Mouse (Mus musculus) C2C12 (cell line): Measurements from ENCODE around the gene Sox13. TPM values are rescaled to one million over a fixed set of nuclear protein-coding genes. Genes with fewer than 3 reads are reported as not detected.

Experiments used
- H3K27me3 ChIP-seq: one replicate; pipeline ENCODE4 v1.6.1; 2011; ENCODE audit not compliant: control insufficient read depth, insufficient read depth, insufficient read length
- H3K36me3 ChIP-seq: one replicate; pipeline ENCODE4 v1.6.1; 2011; ENCODE audit not compliant: control insufficient read depth, insufficient read depth
- H3K4me3 ChIP-seq: one replicate; pipeline ENCODE4 v1.5.1; 2011; ENCODE audit warnings: mild to moderate bottlenecking, control low read depth; ENCODE audit not compliant: poor library complexity, insufficient read depth, severe bottlenecking
- H3K79me2 ChIP-seq: one replicate; pipeline ENCODE4 v1.6.1; 2011; ENCODE audit not compliant: control insufficient read depth, insufficient read depth
- H3K79me3 ChIP-seq: one replicate; pipeline ENCODE4 v1.6.1; 2011; ENCODE audit warnings: low read depth, control low read depth
- H3ac ChIP-seq: one replicate; pipeline ENCODE3; 2011; ENCODE audit warnings: low read depth; ENCODE audit not compliant: control insufficient read depth, insufficient read length
- CEBPB ChIP-seq: IDR thresholded peaks from one replicate; pipeline ENCODE4 v1.6.1; 2011; ENCODE audit warnings: low read depth, mild to moderate bottlenecking, control low read depth, moderate library complexity
- CTCF ChIP-seq: IDR thresholded peaks from one replicate; pipeline ENCODE4 v1.5.1; 2011; ENCODE audit not compliant: control insufficient read depth, insufficient read depth, insufficient read length
- FOSL1 ChIP-seq: IDR thresholded peaks from one replicate; pipeline ENCODE4 v1.8.0; 2011; ENCODE audit warnings: mild to moderate bottlenecking, low read length; ENCODE audit not compliant: poor library complexity, insufficient read depth, severe bottlenecking
- MAX ChIP-seq: IDR thresholded peaks from one replicate; pipeline ENCODE4 v1.6.1; 2011; ENCODE audit warnings: mild to moderate bottlenecking, control low read depth
- MYOD1 ChIP-seq: IDR thresholded peaks from one replicate; pipeline ENCODE4 v1.6.1; 2011; ENCODE audit warnings: low read depth; ENCODE audit not compliant: control insufficient read depth, insufficient read length
- MYOG ChIP-seq: IDR thresholded peaks from one replicate; pipeline ENCODE4 v1.6.1; 2011; ENCODE audit not compliant: control insufficient read depth, insufficient read length; ENCODE audit errors: extremely low read depth
- USF1 ChIP-seq: IDR thresholded peaks from one replicate; pipeline ENCODE4 v1.6.1; 2011; ENCODE audit warnings: low read depth, mild to moderate bottlenecking, control low read depth, moderate library complexity
- polyA plus RNA-seq: library from polyadenylated mRNA; unstranded; fragments of >200 nt; fragmentation: generic; extraction: Trizol; gene quantifications from one replicate; pipeline ENCODE4 v1.2.1, GENCODE M21; 2012; ENCODE audit warnings: missing spikeins

Gene Sox13
- polyA plus RNA-seq, 1 experiment: 0.26 TPM

DNA sequence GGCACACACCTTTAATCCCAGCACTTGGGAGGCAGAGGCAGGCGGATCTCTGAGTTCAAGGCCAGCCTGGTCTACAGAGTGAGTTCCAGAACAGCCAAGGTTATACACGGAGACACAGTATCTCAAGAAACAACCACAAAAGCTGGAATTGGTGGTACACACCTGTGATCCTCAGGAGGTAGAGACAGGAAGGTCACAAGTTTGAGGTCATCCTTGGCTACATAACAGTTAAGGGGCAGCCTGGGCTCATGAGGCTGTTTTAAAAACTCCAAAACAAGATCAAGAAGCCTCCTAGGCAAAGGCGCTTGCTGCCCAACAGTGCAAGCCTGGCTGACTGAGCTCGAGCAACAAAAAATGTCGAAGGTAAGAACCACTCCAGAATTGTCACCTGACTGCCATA is 27.5 kb downstream of the Sox13 start:
- Histone ChIP-seq H3K79me3 (no peaks in the 10 kb centered on the region), H3K79me2 (no peaks in the 10 kb centered on the region), H3K27me3 (no peaks in the 10 kb centered on the region), H3K4me3 (no peak overlapping the region), H3ac (no peak overlapping the region), H3K36me3 (no peaks in the 10 kb centered on the region)
- TF ChIP-seq MAX (no peak), FOSL1 (no peak), CEBPB (no peak), CTCF (no peak), USF1 (no peak), MYOG (no peak), MYOD1 (no peak)

DNA sequence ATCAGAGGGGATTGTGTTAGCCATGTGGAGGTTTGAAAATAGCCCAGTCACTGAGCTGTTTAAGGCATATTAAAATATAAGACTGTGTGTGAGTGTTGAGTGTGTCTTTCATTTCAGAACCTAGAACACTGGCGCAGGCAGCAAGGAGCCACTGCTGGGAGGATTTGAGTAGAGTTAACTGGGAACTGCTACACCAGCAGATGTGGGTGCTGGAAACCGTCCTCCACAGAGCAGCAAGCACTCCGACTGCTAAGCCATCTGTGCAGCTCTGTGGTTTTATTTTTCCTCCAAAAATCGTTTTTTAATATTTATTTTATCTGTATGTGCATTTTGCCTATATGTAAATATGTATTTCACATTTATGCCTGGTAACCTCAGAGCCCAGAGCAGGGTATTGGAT is 29.5 kb downstream of the Sox13 start:
- TF ChIP-seq MAX: no peak
- no peak for TF ChIP-seq MYOD1
- TF ChIP-seq MYOG: no peak
- Histone ChIP-seq H3K27me3 (no peaks in the 10 kb centered on the region), H3K79me3 (no peaks in the 10 kb centered on the region), H3K4me3 (no peak overlapping the region), H3K36me3 (no peaks in the 10 kb centered on the region), H3K79me2 (no peaks in the 10 kb centered on the region), H3ac (no peak overlapping the region)

DNA sequence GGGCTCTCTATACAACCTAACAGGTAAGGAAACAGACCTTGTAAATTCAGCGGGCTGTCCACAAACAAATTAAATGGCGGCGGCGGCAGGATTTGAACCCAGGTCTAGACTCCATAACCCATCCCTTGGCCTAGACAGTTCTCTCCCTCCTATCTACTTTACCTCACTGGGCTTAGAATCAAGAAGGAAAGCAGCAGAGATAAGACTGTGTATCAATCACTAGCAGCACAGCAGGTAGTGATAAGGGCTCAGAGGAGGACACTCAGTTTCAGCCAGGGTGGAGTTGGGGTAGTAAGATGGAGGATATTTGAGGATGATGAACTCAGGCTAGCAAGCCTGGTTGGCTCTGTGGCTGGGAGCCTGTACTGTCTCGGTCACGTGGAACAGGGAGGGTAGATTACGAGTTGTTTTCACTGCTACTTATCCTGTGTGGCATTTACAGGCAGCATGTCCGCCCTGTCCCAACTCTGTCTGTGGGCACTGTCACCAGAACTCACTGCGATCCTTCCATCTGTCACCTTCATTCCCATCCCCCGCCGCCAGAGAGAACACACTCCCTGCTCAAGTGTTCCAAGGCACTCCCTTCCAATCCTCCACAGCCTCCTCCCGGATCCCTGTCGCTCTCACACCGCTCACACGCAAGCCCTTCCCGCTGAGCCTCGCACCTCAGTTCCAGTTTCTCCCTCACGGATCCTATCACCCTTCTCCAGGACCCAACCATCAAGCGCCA is 36.5 kb downstream of the Sox13 start:
- Histone ChIP-seq H3K79me3 (no peaks in the 10 kb centered on the region), H3K27me3 (peaks cover 20% of the 10 kb centered on the region), H3ac (no peak overlapping the region), H3K79me2 (no peaks in the 10 kb centered on the region), H3K4me3 (no peak overlapping the region), H3K36me3 (no peaks in the 10 kb centered on the region)
- TF ChIP-seq CEBPB: no peak
- no peak for TF ChIP-seq CTCF
- no peak for TF ChIP-seq MYOD1
- no peak for TF ChIP-seq MAX
- no peak for TF ChIP-seq USF1
- no peak for TF ChIP-seq MYOG
- TF ChIP-seq FOSL1: no peak

DNA sequence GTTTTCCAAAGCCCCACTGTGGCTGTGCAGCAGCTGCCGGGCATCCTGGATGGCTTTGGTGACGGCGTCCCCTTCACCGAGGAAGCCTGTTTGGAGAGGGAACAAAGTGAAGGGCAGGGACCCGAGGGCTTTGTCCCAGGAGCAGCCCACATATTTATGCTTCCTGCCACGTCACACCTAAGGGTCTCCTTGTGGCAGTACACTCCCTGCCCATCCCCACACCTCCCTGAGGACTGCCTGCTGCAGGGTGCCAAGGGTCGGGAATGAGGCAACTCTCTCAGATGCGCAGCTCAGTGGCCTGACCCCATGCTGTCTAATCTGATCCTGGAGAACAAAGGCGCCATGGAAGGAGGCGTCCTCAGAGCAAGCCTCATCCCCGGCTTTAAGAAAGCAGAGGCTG is 38.0 kb downstream of the Sox13 start:
- Histone ChIP-seq H3K79me2 (no peaks in the 10 kb centered on the region), H3K27me3 (peaks cover 20% of the 10 kb centered on the region), H3K4me3 (no peak overlapping the region), H3K36me3 (no peaks in the 10 kb centered on the region), H3ac (no peak overlapping the region), H3K79me3 (no peaks in the 10 kb centered on the region)
- TF ChIP-seq CTCF (no peak), FOSL1 (no peak), MAX (no peak), MYOG (no peak), CEBPB (no peak), USF1 (no peak), MYOD1 (no peak)

DNA sequence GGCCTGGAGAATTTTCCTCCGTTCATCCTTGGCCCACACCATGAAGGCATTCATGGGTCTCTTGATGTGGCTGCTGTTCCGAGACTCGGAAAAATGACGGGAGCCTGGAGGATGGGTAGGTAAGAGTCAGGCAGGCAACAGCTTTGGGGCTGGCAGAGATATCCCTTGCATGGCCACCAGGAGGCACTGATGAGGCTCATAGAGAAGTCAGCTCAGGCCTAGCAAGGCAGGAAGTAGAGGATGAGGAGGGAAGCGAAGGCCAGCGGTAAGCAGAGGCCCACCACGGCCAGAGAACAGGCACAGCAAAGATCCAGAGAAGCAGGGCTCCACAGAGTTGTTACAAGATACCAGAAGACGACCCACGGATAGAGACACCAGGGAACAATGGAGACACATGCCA is 38.7 kb downstream of the Sox13 start:
- no peaks in the 10 kb centered on the region for H3K79me3 ChIP-seq
- H3K4me3 ChIP-seq: no peak overlapping the region
- peaks cover 20% of the 10 kb centered on the region for H3K27me3 ChIP-seq
- H3K79me2 ChIP-seq: no peaks in the 10 kb centered on the region
- TF ChIP-seq CTCF (peak; percentile 51), CEBPB (no peak)
- no peaks in the 10 kb centered on the region for H3K36me3 ChIP-seq
- no peak overlapping the region for H3ac ChIP-seq

DNA sequence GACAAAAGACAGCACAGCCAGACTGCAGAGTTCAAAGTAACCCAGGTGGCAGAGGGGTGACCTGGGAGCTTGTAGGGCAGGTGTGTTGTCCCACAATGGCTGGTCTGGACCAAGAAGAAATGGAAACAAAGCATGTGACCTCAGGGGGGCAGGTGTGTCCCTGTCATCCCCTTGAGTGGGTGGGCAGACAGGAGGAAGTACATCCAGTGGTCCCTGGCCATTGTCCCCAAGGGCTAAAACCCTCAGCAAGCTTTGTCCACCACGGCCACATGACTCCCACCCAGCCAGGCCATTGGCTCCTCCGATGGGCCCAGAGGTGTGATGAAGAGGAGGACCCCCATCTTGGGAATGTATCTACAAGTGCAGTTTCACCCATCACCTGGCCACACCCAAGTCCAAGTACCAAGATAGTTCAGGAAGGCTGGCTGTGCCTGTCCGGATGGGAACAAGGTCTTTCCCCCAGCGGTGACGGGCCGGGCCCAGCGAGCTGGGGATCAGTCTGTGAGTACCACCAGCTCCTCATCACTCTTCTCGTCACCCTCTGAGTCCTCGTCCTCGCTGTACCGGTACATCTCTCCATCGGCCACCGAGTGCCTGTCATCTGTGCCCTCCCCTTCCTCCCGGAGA is 40.9 kb downstream of the Sox13 start:
- Histone ChIP-seq H3K79me2 (no peaks in the 10 kb centered on the region), H3K79me3 (no peaks in the 10 kb centered on the region), H3K4me3 (no peak overlapping the region), H3K36me3 (no peaks in the 10 kb centered on the region), H3K27me3 (peaks cover 11% of the 10 kb centered on the region), H3ac (no peak overlapping the region)
- TF ChIP-seq MYOG (no peak), CEBPB (no peak), FOSL1 (no peak), MYOD1 (no peak), MAX (no peak), USF1 (no peak), CTCF (no peak)
